Mouse (Mus musculus): Measurements from ENCODE around the gene Cyp2w1. TPM values are rescaled to one million over a fixed set of nuclear protein-coding genes. Genes with fewer than 3 reads are reported as not detected.

Gene Cyp2w1
- total and polyA plus RNA-seq, 3 experiments: not detected

GRCm38 (mm10) chr5:139335634-139336033 lies 16.8 kb upstream of the Cyp2w1 start:
- Histone ChIP-seq H3K9ac (ENCODE audit: control insufficient read depth, low read depth, low read length, poor library complexity, severe bottlenecking) (no peak overlapping the region), H3K36me3 (ENCODE audit: control insufficient read depth in 1 of 2, insufficient read depth in 2 of 2, low read length in 2 of 2) (no peaks in the 10 kb centered on the region; a peak in 1 of 4 replicates), H3K4me1 (ENCODE audit: control insufficient read depth in 1 of 2, insufficient read depth in 2 of 2, low read length in 2 of 2) (no peaks in the 10 kb centered on the region), H3K27ac (ENCODE audit: control insufficient read depth, low read depth, low read length) (no peak overlapping the region), H3K27me3 (ENCODE audit: control insufficient read depth in 1 of 2, insufficient read depth in 2 of 2, low read length in 2 of 2) (no peaks in the 10 kb centered on the region), H3K9me3 (replicated peaks; ENCODE audit: insufficient read depth, low read length) (no peaks in the 10 kb centered on the region), H3K4me3 (ENCODE audit: control insufficient read depth in 1 of 2, insufficient read depth in 1 of 2, low read depth in 2 of 2, low read length in 2 of 2) (no peak overlapping the region), H3K79me2 (ENCODE audit: control insufficient read depth, insufficient read depth, low read length, poor library complexity) (no peaks in the 10 kb centered on the region)
- TF ChIP-seq MAZ (IDR thresholded peaks at IDR 0.05; ENCODE audit: low read depth, low read length) (no peak), POLR2AphosphoS5 (IDR thresholded peaks at IDR 0.05; ENCODE audit: borderline replicate concordance, low read depth, low read length) (peak; percentile 91; the same call in 1 of the 2 replicates), GATA1 (IDR thresholded peaks at IDR 0.05; ENCODE audit: low read depth, low read length) (no peak), MAX (IDR thresholded peaks at IDR 0.05; ENCODE audit: low read length) (no peak)
- DNase-seq (ENCODE audit: low read depth, low spot score): no peak

GRCm38 (mm10) chr5:139337826-139338370 lies 14.5 kb upstream of the Cyp2w1 start:
- Histone ChIP-seq H3K4me3 (ENCODE audit: control insufficient read depth in 1 of 2, insufficient read depth in 1 of 2, low read depth in 2 of 2, low read length in 2 of 2) (no peak overlapping the region), H3K27me3 (ENCODE audit: control insufficient read depth in 1 of 2, insufficient read depth in 2 of 2, low read length in 2 of 2) (no peaks in the 10 kb centered on the region), H3K36me3 (ENCODE audit: control insufficient read depth in 1 of 2, insufficient read depth in 2 of 2, low read length in 2 of 2) (no peaks in the 10 kb centered on the region; a peak in 1 of 4 replicates), H3K27ac (ENCODE audit: control insufficient read depth, low read depth, low read length) (no peak overlapping the region), H3K4me1 (ENCODE audit: control insufficient read depth in 1 of 2, insufficient read depth in 2 of 2, low read length in 2 of 2) (no peaks in the 10 kb centered on the region), H3K9ac (ENCODE audit: control insufficient read depth, low read depth, low read length, poor library complexity, severe bottlenecking) (no peak overlapping the region), H3K79me2 (ENCODE audit: control insufficient read depth, insufficient read depth, low read length, poor library complexity) (peaks cover 2% of the 10 kb centered on the region; the same call in 1 of the 2 replicates), H3K9me3 (replicated peaks; ENCODE audit: insufficient read depth, low read length) (no peaks in the 10 kb centered on the region)
- DNase-seq (ENCODE audit: low read depth, low spot score): no peak
- TF ChIP-seq USF1 (IDR thresholded peaks at IDR 0.05; ENCODE audit: low read depth, low read length) (no peak), NELFE (IDR thresholded peaks at IDR 0.05; ENCODE audit: low read depth, low read length) (no peak), ELF1 (IDR thresholded peaks at IDR 0.05; ENCODE audit: low read depth, low read length) (no peak), POLR2AphosphoS2 (IDR thresholded peaks at IDR 0.05; ENCODE audit: low read length) (no peak), JUND (IDR thresholded peaks at IDR 0.05; ENCODE audit: low read depth, low read length) (no peak), MEF2A (IDR thresholded peaks at IDR 0.05; ENCODE audit: extremely low read depth, insufficient replicate concordance, low read depth, low read length, poor library complexity, severe bottlenecking) (no peak), TBP (IDR thresholded peaks at IDR 0.05; ENCODE audit: low read depth, low read length) (no peak), POLR2AphosphoS5 (IDR thresholded peaks at IDR 0.05; ENCODE audit: borderline replicate concordance, low read depth, low read length) (no peak), MAX (IDR thresholded peaks at IDR 0.05; ENCODE audit: low read length) (no peak)

GRCm38 (mm10) chr5:139338403-139338802 lies 14.0 kb upstream of the Cyp2w1 start:
- H3K36me3 ChIP-seq (ENCODE audit: control insufficient read depth in 1 of 2, insufficient read depth in 2 of 2, low read length in 2 of 2): no peaks in the 10 kb centered on the region; a peak in 1 of 4 replicates
- peak; percentile 56; the same call in 1 of the 2 replicates for TF ChIP-seq USF1 (IDR thresholded peaks at IDR 0.05; ENCODE audit: low read depth, low read length)
- no peak for TF ChIP-seq ELF1 (IDR thresholded peaks at IDR 0.05; ENCODE audit: low read depth, low read length)
- H3K9me3 ChIP-seq (replicated peaks; ENCODE audit: insufficient read depth, low read length): no peaks in the 10 kb centered on the region
- no peaks in the 10 kb centered on the region for H3K4me1 ChIP-seq (ENCODE audit: control insufficient read depth in 1 of 2, insufficient read depth in 2 of 2, low read length in 2 of 2)
- H3K27me3 ChIP-seq (ENCODE audit: control insufficient read depth in 1 of 2, insufficient read depth in 2 of 2, low read length in 2 of 2): no peaks in the 10 kb centered on the region
- no peak overlapping the region for H3K27ac ChIP-seq (ENCODE audit: control insufficient read depth, low read depth, low read length)
- H3K79me2 ChIP-seq (ENCODE audit: control insufficient read depth, insufficient read depth, low read length, poor library complexity): peaks cover 3% of the 10 kb centered on the region
- H3K9ac ChIP-seq (ENCODE audit: control insufficient read depth, low read depth, low read length, poor library complexity, severe bottlenecking): no peak overlapping the region
- H3K4me3 ChIP-seq (ENCODE audit: control insufficient read depth in 1 of 2, insufficient read depth in 1 of 2, low read depth in 2 of 2, low read length in 2 of 2): no peak overlapping the region
- no peak for DNase-seq (ENCODE audit: low read depth, low spot score)

All from MEL (cell line).